Mouse (Mus musculus) WW6 (cell line): ENCODE measurements around the gene Lsr.
"Not testable (repeated sequence)": the region's sequence is repeated elsewhere in the genome, so short reads cannot be mapped to it uniquely, and the experiment has no call there.

Source experiments
- DNase-seq: peaks from one replicate; pipeline ENCODE4 v3.0.0-alpha.2; 2013; ENCODE audit warnings: low read depth, low spot score

Gene Lsr

DNA sequence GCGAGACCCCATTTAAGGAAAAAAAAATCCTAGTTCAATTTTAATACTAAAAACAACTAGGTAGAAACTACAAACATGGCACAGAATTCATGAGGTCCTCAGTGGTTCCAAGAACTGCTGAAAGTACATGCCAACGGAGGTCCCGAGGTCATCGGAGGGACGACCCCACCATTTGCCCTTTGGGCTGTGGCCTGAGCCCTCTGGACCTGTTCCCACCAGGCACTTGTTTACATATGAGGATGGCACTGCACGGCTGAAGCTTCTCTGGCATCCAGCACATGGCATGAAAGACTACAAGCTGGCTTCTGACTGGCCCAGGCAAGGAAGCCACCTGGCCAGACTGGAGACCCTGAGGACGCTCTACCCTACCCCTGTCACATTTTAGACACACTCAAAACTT lies 8.9 kb downstream of the Lsr start:
- DNase-seq, result no peak

DNA sequence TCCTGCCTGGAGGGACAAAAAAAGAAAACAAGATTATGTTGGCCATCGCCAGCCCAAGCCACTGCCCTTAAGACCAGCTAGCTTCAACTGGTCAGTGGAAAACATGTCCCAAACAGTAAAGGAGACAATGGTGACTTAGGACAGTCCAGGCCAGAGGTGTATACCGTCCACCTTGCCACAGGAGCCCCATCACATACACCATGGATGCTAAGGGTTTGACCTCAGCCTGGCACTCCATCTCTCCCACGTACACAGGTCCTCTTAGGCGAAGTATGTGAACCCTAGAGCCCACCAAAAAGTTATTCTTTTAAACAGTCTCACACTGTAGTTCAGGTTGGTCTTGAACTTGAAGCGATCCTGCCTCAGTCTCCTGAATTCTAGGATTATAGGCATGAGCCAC lies 10.4 kb downstream of the Lsr start:
- DNase-seq, result no peak

DNA sequence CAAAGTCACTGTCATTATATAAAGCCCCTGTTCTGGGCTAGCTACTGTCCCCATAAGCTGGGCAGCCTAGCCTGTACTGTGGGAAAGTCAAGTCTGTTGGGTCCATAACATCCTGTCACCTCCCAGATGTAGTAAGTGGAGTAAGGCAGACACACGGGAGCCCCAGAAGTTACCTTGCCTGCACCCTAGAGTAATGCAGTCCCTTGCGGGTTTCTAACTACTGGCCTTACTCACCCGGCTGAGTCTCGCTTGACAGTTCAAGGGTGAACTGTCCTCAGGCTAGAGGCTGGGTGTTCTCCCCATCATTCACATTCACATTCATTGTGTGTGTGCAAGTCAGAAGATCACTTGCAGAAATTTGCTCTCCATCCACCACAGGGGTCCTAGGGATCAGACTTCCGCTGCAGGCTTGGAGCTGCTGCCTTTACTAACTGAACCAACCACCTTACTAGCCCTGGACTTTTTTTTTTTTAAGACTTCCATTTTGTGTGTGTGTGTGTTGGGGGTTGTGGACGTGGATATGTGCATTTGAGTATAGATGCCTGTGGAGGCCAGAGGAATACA lies 13.4 kb downstream of the Lsr start:
- DNase-seq, result no peak

DNA sequence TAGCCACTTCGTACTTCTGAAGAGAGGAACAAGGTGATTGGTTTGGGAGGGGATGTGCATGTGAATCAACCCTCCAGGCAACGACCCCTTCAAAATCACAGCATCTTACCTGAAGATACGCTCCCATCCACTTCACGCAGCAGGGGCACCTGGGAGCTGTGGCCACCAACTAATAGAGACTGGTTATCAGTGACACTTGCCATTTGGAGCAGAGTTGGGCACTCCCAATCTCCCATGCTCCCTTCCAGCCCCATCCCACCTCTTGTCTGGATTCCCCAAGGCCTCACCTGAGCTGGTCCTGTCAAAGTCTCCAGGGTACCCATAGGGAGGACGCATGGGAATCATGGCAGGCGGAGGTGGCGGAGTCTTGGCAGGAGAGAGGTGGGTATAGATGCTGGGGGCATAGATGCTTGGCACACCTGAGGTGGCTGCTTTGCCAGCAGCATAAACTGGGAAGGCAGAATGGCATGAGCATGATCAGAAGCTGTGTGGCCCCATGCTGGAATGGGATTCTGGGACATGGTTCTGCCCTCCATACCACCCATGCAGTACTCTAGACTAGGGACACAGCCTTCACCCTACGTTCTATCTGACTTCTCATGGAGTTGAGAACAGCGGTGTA lies 14.3 kb downstream of the Lsr start:
- no peak for DNase-seq

DNA sequence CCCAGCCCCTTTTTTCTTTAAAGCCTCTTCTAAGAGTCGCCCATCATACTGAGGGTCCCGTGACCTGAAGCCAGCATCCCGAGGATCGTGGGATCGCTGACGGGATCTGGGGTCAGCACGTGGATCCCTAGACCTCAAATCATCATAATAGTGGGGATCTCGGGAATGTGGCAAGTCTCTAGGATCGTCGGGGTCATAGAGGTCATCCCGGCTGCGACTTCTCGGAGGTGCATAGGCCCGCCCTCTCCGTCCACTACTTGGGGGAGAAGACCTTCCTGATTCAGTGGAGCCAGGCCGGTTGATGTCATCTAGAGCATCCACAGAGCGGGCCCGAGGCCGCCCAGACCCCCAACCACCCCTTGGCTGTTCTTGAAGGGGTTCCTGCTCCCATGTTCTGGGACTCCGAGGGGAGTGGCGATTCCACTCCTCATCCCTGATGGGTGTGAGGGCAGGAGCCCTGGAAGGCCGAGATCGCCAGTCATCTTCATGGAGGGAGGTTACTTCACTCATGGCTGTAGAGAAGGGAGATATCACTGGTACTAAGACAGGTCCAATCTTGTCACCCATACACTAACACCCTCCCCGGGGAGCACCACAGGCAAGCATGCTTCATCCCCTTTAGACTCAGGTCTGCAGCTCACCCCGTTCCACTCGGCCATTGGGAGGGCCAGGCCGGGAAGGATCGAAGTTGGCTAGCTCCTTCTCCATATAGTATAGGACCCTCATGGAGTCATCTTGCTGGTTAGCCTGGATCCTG lies 15.0 kb downstream of the Lsr start:
- no peak for DNase-seq

DNA sequence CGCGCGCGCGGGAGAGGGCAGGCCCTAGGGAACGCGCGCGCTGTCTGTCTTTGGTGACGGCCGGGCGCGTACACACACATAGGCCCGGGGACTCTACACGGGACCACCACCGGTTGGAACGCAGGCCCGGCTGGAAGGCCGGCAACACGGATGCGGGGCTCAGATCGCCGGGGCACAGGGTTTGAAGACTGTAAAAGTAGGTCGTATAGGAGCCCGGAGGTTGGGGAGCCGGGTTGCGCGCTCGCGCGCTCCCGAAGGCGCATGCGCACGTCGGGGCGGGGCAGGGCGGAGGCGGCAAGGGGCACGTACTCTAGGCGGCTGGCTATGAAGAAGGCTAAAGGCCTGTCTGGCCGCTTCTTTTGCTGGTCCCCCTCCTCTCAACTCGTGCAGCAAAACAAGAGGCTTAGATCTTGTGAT lies 15.9 kb downstream of the Lsr start:
- DNase-seq, result peak; percentile 74

DNA sequence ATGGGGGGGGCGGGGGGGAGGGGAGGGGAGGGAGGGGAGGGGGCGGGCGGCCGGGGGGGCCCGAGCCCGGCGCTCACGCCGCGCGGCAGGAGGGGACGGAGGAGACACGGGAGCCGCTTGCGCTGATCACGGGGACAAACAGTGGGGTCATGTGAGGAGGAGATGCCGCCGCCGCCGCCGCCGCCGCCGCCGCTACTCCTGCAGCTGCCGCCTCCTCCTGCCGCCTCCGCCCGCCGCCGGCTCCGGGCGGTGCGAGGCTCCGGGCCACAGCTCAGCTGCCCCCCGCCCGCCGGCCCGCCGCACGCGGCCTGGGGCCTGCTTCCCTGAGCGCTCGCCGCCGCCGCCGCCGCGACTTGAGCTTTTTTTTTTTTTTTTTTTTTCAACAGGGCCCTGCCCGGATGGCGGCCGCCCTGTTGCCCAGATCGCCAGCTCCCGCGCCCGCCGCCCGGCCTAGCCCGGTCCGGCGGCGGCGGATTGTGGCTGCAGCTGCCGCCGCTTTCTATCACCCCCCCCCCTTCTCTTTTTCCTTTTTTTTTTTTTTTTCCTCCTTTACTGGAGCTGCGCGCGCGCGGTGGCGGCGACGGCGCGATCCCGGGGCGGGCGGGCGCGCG lies 16.4 kb downstream of the Lsr start, which contains the start of gene Usf2:
TSS of gene Usf2 (minus strand) at position 48 of the 611 bp plus-strand sequence.
- DNase-seq, result no peak

DNA sequence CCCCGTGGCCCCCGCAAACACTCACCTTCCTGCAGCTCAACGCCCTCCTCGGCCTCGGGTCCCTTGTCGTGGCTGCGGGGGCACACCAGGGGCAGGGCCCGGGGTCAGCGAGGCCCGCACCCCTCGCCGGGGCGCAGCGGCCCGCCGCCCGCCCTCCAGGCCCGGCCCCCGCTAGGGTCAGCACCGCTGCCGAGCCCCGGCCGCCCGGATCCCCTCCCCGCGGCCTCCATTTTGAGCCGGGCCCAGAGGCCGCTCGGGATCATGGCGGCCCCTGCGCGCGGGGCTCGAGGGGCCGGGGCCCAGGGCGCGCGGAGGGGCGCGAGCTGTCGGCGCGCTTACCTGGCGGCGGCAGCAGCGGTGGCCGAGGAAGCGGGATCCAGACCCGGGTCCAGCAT lies 16.9 kb downstream of the Lsr start:
- DNase-seq, result no peak

DNA sequence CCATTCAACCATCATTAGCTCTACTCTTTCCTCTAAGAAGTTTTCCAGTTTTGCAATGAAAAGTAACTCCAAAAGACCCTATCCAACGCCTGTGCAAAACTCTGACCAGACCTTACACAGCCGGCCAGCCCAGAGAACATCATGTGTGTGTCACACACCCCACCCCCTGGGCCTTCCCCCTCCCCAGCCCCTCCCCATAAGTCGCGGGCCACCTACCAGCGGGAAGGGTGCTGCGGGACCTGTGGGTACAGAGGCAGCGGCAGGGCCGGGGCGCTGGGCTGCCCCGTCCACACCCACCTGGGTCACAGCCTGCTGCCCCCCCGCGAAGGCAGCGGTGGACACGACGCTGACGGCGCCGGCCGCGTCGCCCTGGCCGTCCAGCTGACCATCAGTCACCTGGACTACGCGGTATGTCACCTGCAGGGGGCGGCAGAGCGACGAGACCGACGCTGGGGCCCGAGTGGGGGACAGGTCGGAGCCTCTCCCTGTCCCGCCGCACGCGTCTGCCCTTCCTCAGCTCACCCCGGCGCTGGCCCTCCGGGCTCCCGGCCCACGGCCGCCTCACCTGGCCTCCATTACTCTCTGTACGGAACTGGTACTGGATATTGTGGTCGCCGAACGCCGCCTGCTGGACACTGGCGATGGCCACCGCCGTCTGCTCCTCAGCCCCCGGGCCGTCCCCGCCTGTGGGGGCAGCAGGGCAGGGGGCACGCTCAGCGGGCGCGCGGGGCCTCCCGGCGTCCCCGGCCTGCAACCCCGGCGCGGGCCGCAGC lies 17.5 kb downstream of the Lsr start:
- no peak for DNase-seq

DNA sequence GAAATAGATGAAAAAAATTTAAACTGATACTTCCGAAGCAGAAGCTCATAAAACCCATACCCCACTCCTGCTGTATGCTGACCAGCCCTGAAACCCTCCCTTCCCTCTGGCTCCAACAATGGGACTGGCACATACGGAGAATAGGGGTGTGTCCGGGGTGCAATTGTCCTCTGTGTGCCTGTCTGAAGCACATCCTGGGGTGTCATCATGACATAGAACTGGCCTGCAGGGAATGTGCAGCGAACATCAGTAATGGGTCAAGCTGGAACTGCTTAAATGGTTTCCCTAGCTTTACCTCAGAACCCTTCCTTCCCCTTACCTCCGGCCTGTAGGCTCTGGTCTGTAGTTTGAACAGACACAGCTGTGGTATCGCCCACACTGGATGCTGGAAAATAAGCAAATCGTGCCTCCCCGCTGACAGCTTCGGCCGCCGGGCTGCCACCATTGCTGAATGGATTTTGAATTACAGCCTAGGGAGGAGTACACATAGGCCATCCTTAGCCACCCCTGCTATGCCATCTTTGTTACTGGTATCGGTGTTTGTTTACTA lies 18.2 kb downstream of the Lsr start:
- no peak for DNase-seq

DNA sequence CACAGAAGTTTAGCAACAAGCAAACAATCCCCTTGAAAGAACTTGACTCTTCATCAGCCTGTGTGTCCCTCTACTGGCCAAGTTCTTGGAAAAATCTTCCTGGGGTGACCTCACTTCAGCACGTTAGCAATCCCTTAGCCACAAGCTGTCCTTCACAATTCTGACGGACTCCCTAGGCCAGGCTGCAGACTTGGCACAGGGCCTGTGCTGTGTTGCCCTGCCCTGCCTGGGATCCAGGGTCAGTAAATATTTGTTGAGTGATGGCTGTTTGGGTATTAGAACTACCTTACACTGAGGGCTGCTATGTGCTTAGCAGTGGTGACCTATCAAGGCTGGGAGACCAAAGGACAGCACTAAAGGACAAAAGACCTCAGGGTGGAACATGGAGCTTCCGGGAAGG lies 19.2 kb downstream of the Lsr start:
- no peak for DNase-seq

DNA sequence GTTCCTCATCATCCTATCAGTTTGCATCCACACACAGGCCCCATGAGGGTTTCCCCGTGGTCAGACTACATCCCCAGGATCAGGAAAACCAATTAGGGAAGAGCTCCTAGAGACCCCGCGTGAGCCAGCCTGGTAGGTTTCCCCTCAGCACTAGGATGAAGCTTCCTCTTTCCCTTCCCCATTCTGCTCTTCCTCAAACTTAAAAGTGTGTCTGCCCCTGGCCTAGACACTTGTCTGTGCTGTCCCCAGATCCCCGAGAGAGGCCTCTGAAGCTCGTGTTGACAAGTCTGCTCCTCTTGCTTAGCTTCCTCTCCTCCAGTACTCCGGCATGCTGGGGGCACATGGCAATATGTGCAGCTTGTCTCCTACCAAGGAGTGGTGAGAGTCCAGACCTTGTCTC lies 19.8 kb downstream of the Lsr start:
- DNase-seq, result no peak

DNA sequence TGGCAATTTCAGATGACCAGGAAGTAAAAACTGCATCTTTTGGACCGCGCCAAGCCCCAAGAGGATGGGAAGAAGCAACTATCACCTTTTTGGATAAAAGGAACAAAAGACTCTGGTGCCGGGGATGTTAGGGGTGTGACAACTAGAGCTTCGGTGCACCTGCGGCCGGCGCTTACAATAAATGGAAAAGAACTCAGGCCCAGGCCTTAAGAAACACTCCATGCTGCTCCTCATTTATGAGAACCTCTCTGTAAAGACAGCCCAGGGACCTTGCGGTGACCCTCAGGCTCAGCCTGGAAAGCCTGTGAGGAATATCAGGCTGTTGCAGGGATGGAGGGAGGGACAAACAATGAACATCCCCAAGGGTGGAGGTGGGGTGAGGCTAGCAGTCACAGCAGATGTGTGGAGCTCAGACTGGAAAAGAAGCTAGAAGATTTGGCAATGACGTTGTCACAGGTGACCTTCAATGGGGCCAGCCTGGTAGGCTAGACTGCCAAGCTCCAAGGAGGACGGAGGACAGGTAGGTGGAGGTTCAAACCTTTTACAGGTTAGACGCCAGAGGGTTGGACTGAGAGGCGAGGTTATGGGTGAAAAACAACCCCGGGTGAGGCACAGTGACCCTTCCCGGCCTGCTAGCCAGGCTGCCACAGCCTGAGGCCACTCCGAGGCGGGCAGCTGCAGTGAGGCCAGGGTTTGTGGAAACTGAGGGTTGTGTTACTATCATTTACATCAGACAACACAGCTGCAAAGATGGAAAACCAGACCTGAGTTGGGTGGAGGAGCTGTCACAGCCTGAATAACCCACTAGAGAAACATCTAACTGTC lies 20.6 kb downstream of the Lsr start:
- DNase-seq, result no peak

DNA sequence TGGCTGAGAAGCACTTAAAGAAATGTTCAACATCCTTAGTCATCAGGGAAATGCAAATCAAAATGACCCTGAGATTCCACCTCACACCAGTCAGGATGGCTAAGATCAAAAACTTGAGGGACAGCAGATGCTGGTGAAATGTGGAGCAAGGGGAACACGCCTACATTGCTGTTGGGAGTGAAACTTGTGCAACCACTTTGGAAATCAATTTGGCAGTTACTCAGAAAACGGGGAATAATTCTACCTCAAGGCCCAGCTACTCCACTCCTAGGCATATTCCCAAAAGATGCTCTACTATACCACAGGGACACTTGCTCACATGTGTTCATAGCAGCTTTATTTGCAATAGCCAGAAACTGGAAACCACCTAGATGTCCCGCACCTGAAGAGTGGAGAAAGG lies 23.4 kb downstream of the Lsr start:
- DNase-seq, result not testable (repeated sequence)

DNA sequence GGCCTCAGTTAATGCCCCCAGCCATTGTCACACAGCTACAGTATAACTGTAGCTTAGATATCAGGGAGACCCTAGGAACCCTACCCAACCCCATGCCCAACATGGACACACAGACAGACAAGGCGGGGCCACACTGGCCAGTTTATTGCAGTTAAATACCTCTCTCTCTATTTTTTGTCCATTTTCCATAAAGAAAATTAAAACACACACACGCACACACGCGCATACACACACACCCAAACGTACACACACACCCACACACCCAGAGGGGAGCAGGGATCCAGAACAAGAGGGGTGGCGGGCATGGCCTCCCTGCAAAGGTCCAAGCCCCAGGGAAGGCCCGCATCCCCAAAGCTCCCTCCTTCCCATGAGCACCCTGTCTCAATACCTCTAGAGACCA lies 27.4 kb downstream of the Lsr start:
- DNase-seq, result no peak

DNA sequence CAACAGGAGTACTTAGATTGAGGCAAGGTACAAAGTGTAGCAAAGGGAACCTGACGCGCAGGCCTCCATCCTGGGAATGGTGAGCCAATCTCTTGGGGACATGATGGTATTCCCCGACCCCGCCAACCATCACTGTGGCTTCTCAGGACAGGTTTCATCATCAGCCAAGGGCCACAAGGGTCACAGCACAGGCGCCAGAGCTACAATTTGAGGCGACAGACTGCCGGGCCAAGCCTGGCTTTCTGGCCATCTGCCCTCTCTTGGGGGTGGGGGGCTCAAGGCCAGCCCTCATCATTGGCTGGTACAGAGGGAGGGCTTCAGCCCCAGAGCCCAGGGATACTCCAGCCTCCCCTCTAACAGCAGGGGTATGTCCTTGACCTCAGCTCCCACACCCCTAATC lies 27.8 kb downstream of the Lsr start:
- DNase-seq, result not testable (repeated sequence)

DNA sequence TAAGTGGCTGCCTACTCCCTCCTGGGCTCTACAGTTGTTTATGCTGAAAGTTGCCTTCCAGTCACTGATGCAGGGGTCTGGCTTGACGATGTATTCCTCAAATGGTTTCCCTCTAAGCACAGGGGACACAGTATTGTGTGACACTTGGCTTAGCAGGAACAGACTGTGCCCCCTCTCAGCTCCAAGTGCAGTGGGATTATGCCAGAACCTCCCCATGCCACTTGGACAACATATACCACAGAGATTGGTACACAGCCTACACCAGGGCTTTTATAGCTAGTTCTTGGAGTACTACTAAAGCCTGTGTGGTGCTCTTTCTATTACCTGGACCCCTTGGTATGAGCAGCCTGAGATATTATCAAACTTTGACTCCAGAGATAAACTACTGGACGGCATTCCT lies 28.6 kb downstream of the Lsr start:
- DNase-seq, result not testable (repeated sequence)

DNA sequence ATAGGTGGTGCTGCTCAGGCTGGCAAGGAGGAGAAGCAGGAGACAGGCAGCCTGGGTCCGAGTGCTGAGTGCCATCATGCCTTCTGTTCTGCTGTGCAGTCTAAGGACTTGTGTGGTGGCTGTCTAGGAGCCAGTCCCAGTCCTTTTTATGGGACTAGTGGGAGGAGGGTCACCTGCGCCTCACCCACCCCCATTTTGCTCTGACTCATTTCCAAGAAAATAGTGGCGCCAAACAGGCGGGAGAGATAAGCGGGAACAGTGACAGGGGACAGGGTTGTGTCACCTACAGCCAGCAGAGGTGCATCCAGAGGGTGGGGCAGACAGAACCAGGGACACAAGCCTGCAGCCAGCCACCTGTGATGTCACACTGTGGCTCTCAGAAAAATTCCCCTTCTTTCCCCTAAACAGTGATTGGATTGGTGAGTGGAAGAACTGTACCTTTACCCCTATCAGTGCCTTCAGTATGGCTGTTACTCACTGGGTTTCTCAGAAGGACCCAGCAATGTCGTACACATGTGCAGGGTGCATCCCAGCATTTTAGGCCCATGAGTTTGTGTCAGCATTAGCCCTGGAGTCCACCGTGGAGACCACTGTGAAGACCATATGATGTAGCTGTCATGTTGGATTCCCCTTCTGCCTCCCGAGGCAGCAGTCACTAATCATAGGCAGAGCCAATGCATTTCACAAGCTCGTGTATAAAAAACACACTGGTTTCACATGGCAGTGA lies 29.2 kb downstream of the Lsr start, which contains the start of gene Hamp:
TSS of gene Hamp (minus strand) at position 124 of the 727 bp plus-strand sequence.
- no peak for DNase-seq

DNA sequence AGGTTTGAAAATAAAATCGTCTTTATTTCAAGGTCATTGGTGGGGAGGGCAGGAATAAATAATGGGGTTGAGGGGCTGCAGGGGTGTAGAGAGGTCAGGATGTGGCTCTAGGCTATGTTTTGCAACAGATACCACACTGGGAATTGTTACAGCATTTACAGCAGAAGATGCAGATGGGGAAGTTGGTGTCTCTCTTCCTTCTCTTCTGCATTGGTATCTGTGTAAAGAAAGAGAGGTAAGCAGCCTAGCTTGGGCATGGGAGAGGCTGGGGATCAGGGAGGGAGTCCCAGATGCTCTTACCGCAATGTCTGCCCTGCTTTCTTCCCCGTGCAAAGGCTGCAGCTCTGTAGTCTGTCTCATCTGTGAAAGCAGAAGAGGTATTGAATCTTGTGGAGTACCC lies 30.9 kb downstream of the Lsr start:
- DNase-seq, result not testable (repeated sequence)

DNA sequence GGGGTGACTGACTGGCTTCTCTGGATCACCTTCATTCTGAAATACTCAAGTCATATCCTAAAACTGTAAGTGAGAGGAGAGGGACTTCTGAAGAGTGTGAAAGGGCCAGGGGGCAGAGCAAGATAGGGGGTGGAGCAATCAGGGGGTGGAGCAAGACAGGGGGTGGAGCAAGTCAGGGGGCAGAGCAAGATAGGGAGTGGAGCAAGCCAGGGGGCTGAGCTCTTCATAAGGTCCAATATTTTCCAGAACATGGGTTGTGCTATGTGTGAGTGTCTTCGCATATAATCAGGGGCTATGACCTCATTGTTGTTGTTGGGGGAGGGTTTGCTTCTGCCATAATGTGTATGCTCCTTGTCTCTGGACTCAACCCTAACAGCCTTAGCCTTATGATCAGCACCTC lies 33.2 kb downstream of the Lsr start:
- not testable (repeated sequence) for DNase-seq
